20 mouse cellular contexts compared by ENCODE assay signal in the genomic region with DNA sequence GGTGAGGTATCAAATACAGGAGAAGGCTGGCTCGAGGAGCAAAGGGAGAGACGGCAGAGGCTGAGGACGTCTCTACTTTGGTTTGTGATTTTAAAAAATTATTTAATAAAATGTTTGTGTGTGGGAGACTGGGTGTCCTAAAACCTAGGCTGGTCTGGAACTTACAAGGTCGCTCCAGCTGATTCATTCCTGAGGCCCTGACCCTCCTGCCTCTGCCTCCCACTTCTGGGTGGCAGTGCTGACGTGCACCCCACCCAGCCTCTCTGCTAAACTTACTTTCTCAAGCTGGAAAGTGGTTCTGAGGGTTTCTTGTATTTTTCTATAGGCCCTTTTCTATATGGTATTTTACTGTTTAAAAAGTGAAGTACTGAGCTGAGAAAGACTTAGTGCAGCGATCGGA. TPM values are rescaled to one million over a fixed set of nuclear protein-coding genes. Genes with fewer than 3 reads are reported as not detected.
DNase-seq lines count a peak whose midpoint lies in the region; ATAC-seq and TF ChIP-seq lines count a peak whose summit lies in the region.
"Had no signal": no experiment of that assay in that cellular context is flagged by ENCODE, and none has a peak within 500 bp of the region (broad histone marks: within the 10 kb centered on the region; RNA-seq: fewer than 3 reads in every experiment).

No protein-coding gene starts in this region.

- no peak for TF ChIP-seq CTCF in embryonic fibroblast, embryonic 13.5 days (IDR thresholded peaks at IDR 0.05; ENCODE audit: borderline replicate concordance, insufficient read depth, low read length)
- no peak for TF ChIP-seq CTCF in liver, postnatal 0 days (IDR thresholded peaks at IDR 0.05; ENCODE audit: low read depth)

- TF ChIP-seq EP300 in liver, postnatal 0 days (IDR thresholded peaks at IDR 0.05; ENCODE audit: low read depth): no peak

- peaks cover 29% of the 10 kb centered on the region for H3K4me1 ChIP-seq in heart, embryonic 12.5 days (replicated peaks)
- H3K4me1 ChIP-seq in embryonic fibroblast, embryonic 13.5 days (ENCODE audit: control insufficient read depth, insufficient read depth, low read length): peaks cover 4% of the 10 kb centered on the region; the same call in 1 of the 2 replicates
- peaks cover 11% of the 10 kb centered on the region for H3K4me1 ChIP-seq in liver, postnatal 0 days (ENCODE audit: insufficient read depth)

- H3K4me2 ChIP-seq in heart, embryonic 12.5 days: no peak overlapping the region
- H3K4me2 ChIP-seq in liver, postnatal 0 days (ENCODE audit: low read depth, low read length): peak overlapping the region; percentile 58
- H3K4me2 ChIP-seq: embryonic facial prominence, embryonic 13.5 days; forebrain, embryonic 15.5 days; hindbrain, embryonic 15.5 days; limb, embryonic 12.5 days; midbrain, embryonic 12.5 days had no signal

- 0 out of 2 replicates have a peak overlapping the region, but pooled peaks have one; percentile 11 for H3K27ac ChIP-seq in heart, embryonic 12.5 days (ENCODE audit: poor library complexity, severe bottlenecking)
- H3K27ac ChIP-seq in embryonic fibroblast, embryonic 13.5 days (ENCODE audit: insufficient read depth, low read length): no peak overlapping the region
- H3K27ac ChIP-seq in liver, postnatal 0 days (ENCODE audit: low read depth): no peak overlapping the region
- H3K27ac ChIP-seq: embryonic facial prominence, embryonic 13.5 days; forebrain, embryonic 15.5 days; hindbrain, embryonic 15.5 days; limb, embryonic 12.5 days; midbrain, embryonic 12.5 days had no signal

- no peaks in the 10 kb centered on the region for H3K27me3 ChIP-seq in heart, embryonic 12.5 days (replicated peaks)
- no peaks in the 10 kb centered on the region for H3K27me3 ChIP-seq in liver, postnatal 0 days (ENCODE audit: insufficient read depth, low read length)
- H3K27me3 ChIP-seq: embryonic facial prominence, embryonic 13.5 days; forebrain, embryonic 15.5 days; heart, embryonic 15.5 days; hindbrain, embryonic 15.5 days; limb, embryonic 12.5 days; midbrain, embryonic 12.5 days had no signal

- ATAC-seq in heart, embryonic 12.5 days (ENCODE audit: insufficient number of reproducible peaks, low FRiP score): no peak
- no peak for ATAC-seq in liver, postnatal 0 days
- ATAC-seq: forebrain, embryonic 15.5 days had no signal

- H3K36me3 ChIP-seq in heart, embryonic 12.5 days: no peaks in the 10 kb centered on the region
- no peaks in the 10 kb centered on the region for H3K36me3 ChIP-seq in liver, postnatal 0 days (replicated peaks; ENCODE audit: insufficient read depth, low read length)
- H3K36me3 ChIP-seq: embryonic facial prominence, embryonic 13.5 days; forebrain, embryonic 15.5 days; heart, embryonic 15.5 days; hindbrain, embryonic 15.5 days; midbrain, embryonic 12.5 days had no signal

- no peak overlapping the region for H3K4me3 ChIP-seq in heart, embryonic 12.5 days
- peak overlapping the region; percentile 60 for H3K4me3 ChIP-seq in embryonic fibroblast, embryonic 13.5 days (ENCODE audit: insufficient read depth, low read length)
- peak overlapping the region; percentile 49; the same call in 1 of the 2 replicates for H3K4me3 ChIP-seq in liver, postnatal 0 days (ENCODE audit: low read depth, low read length)
- H3K4me3 ChIP-seq: embryonic facial prominence, embryonic 13.5 days; forebrain, embryonic 15.5 days; heart, embryonic 15.5 days; hindbrain, embryonic 15.5 days; limb, embryonic 12.5 days; midbrain, embryonic 12.5 days had no signal

- TF ChIP-seq POLR2A in embryonic fibroblast, embryonic 13.5 days (IDR thresholded peaks at IDR 0.05; ENCODE audit: low read depth, low read length): no peak

- WGBS in heart, embryonic 12.5 days: 89% methylated on average over 7 of the region's 7 CpGs
- 80% methylated on average over 7 of the region's 7 CpGs for WGBS in liver, postnatal 0 days (ENCODE audit: insufficient replicate concordance)

- no peaks in the 10 kb centered on the region for H3K9me3 ChIP-seq in heart, embryonic 12.5 days (replicated peaks)
- no peaks in the 10 kb centered on the region for H3K9me3 ChIP-seq in liver, postnatal 0 days (ENCODE audit: low read length)
- H3K9me3 ChIP-seq: embryonic facial prominence, embryonic 13.5 days; forebrain, embryonic 15.5 days; heart, embryonic 15.5 days; hindbrain, embryonic 15.5 days; limb, embryonic 12.5 days; midbrain, embryonic 12.5 days had no signal

- H3K9ac ChIP-seq in heart, embryonic 12.5 days: no peak overlapping the region
- 0 out of 2 replicates have a peak overlapping the region, but pooled peaks have one; percentile 0 for H3K9ac ChIP-seq in liver, postnatal 0 days (replicated peaks)
- H3K9ac ChIP-seq: embryonic facial prominence, embryonic 13.5 days; forebrain, embryonic 15.5 days; heart, embryonic 15.5 days; hindbrain, embryonic 15.5 days; limb, embryonic 12.5 days; midbrain, embryonic 12.5 days had no signal

- DNase-seq in heart, adult 11 months: no peak
- peak; percentile 56 for DNase-seq in adrenal gland, adult 8-10 months
- no peak for DNase-seq in liver, postnatal 0 days
- DNase-seq in right cerebral cortex, postnatal 36 days (ENCODE audit: low spot score in 2 of 2): no peak
- no peak for DNase-seq in cerebellum, postnatal 4 days (ENCODE audit: low spot score in 2 of 2)
- DNase-seq: cerebellum, adult 18-20 months; cerebellum, postnatal 14 days; gastrocnemius, postnatal 14 days; kidney, adult 2 months; kidney, postnatal 10 days; lung, adult 2 months; lung, postnatal 14 days had no signal

RNA-seq across cellular contexts. Expression of a gene that starts 26.0 kb away (rescaled TPM):
- polyA plus RNA-seq in heart, embryonic 12.5 days (2016; fragmentation: Nextera tagmentation; extraction: Ambion mirVana): 19.5 and 22.9 TPM in 2 replicates
- 10 to 100 TPM; 53.7 to 67.7 (median 58.6) TPM for total RNA-seq in adrenal gland, adult 8-10 months (2022)
- 28.5 and 33.5 TPM in 2 replicates for polyA plus RNA-seq in embryonic fibroblast, embryonic 13.5 days (2011; ENCODE audit: insufficient read length, low read depth, missing spikeins)
- polyA plus RNA-seq in liver, postnatal 0 days (2015; fragmentation: Nextera tagmentation; extraction: Ambion mirVana): 6.2 and 7.7 TPM in 2 replicates

RNA-seq across cellular contexts. Expression of a gene that starts 42.8 kb away (rescaled TPM):
- 39.2 and 47.1 TPM in 2 replicates for polyA plus RNA-seq in heart, embryonic 12.5 days (2016; fragmentation: Nextera tagmentation; extraction: Ambion mirVana)
- 10 to 100 TPM; 12.7 to 18.0 (median 15.7) TPM for total RNA-seq in adrenal gland, adult 8-10 months (2022)
- 33.6 and 34.4 TPM in 2 replicates for polyA plus RNA-seq in embryonic fibroblast, embryonic 13.5 days (2011; ENCODE audit: insufficient read length, low read depth, missing spikeins)
- 21.3 and 25.6 TPM in 2 replicates for polyA plus RNA-seq in liver, postnatal 0 days (2015; fragmentation: Nextera tagmentation; extraction: Ambion mirVana)
